Mouse (Mus musculus) lung, embryonic 16.5 days (tissue): ENCODE results near the gene Taf1b. TPM values are rescaled to one million over a fixed set of nuclear protein-coding genes. Genes with fewer than 3 reads are reported as not detected.

Source experiments
- ATAC-seq: fragments of 200-750 bp; cut with Nextera tagmentation; 2 replicates; pipeline ENCODE4 v1.8.0; 2017; ENCODE audit warnings: low read depth, mild to moderate bottlenecking, moderate library complexity
- H3K27ac ChIP-seq: fragments of 300-500 bp; sonication (generic); 2 replicates; pipeline ENCODE4 v1.5.1; 2014; ENCODE audit warnings: mild to moderate bottlenecking, control low read depth, low read length
- H3K27me3 ChIP-seq: fragments of 300-500 bp; sonication (generic); 2 replicates; pipeline ENCODE4 v1.6.1; 2014; ENCODE audit warnings: low read depth, low read length, mixed read lengths; ENCODE audit not compliant: control insufficient read depth, insufficient read depth
- H3K36me3 ChIP-seq: fragments of 300-500 bp; sonication (generic); 2 replicates; pipeline ENCODE4 v1.6.1; 2014; ENCODE audit warnings: low read length; ENCODE audit not compliant: control insufficient read depth, insufficient read depth
- H3K4me1 ChIP-seq: fragments of 300-500 bp; sonication (generic); replicated peaks from 2 replicates; pipeline ENCODE4 v1.6.1; 2014; ENCODE audit warnings: low read length, mixed read lengths; ENCODE audit not compliant: control insufficient read depth, insufficient read depth
- H3K4me2 ChIP-seq: fragments of 300-500 bp; sonication (generic); 2 replicates; pipeline ENCODE4 v1.6.1; 2014; ENCODE audit warnings: low read depth, low read length, control low read depth
- H3K4me3 ChIP-seq: fragments of 300-500 bp; sonication (generic); 2 replicates; pipeline ENCODE4 v1.5.1; 2014; ENCODE audit warnings: mild to moderate bottlenecking, low read length, control low read depth
- H3K9ac ChIP-seq: fragments of 300-500 bp; sonication (generic); 2 replicates; pipeline ENCODE4 v1.6.1; 2014; ENCODE audit warnings: low read length, control low read depth
- H3K9me3 ChIP-seq: fragments of 300-500 bp; sonication (generic); 2 replicates; pipeline ENCODE4 v1.6.1; 2016; ENCODE audit warnings: low read length; ENCODE audit not compliant: control insufficient read depth
- WGBS: fragments of 180-500 bp; shearing (Covaris S2); extraction: QIAGEN DNeasy Blood & Tissue Kit; methylation state at CpG from one replicate; pipeline ENCODE4 v1.1.7; 2014; 5-methylcytosine and 5-hydroxymethylcytosine counted together
- polyA plus RNA-seq: library from polyadenylated mRNA; unstranded; fragments of >200 nt; fragmentation: Nextera tagmentation; extraction: Ambion mirVana; gene quantifications from 2 replicates; pipeline ENCODE4 v1.2.1, GENCODE M21; 2015

The Taf1b gene
- polyA plus RNA-seq, 1 experiment from 2014 or later: 25.6 TPM

GRCm38 (mm10) chr12:24537965-24538364 is 39.8 kb downstream of the Taf1b start:
- H3K9ac ChIP-seq: no peak overlapping the region
- no peaks in the 10 kb centered on the region for H3K9me3 ChIP-seq
- no peak overlapping the region for H3K4me2 ChIP-seq
- no peaks in the 10 kb centered on the region for H3K36me3 ChIP-seq
- H3K4me1 ChIP-seq: no peaks in the 10 kb centered on the region
- H3K4me3 ChIP-seq: no peak overlapping the region
- H3K27me3 ChIP-seq: no peaks in the 10 kb centered on the region
- ATAC-seq: no peak
- no peak overlapping the region for H3K27ac ChIP-seq
- 64% methylated on average over 4 of the region's 4 CpGs for WGBS

GRCm38 (mm10) chr12:24541426-24542154 is 43.4 kb downstream of the Taf1b start:
- Histone ChIP-seq H3K4me1 (no peaks in the 10 kb centered on the region), H3K9ac (no peak overlapping the region), H3K27ac (no peak overlapping the region), H3K27me3 (no peaks in the 10 kb centered on the region), H3K36me3 (no peaks in the 10 kb centered on the region), H3K9me3 (no peaks in the 10 kb centered on the region), H3K4me2 (no peak overlapping the region), H3K4me3 (no peak overlapping the region)
- WGBS: 77% methylated on average over 16 of the region's 16 CpGs
- no peak for ATAC-seq

- Histone ChIP-seq H3K36me3 (no peaks in the 10 kb centered on the region), H3K4me2 (no peak overlapping the region), H3K9ac (no peak overlapping the region), H3K27me3 (no peaks in the 10 kb centered on the region), H3K9me3 (no peaks in the 10 kb centered on the region), H3K4me3 (no peak overlapping the region), H3K4me1 (no peaks in the 10 kb centered on the region), H3K27ac (no peak overlapping the region)
- WGBS: 70% methylated on average over 8 of the region's 8 CpGs
- ATAC-seq: no peak
These were observed 49.5 kb downstream of the Taf1b start for GRCm38 (mm10) chr12:24547686-24548085.

GRCm38 (mm10) chr12:24548885-24549284 is 50.7 kb downstream of the Taf1b start:
- Histone ChIP-seq H3K27ac (no peak overlapping the region), H3K36me3 (no peaks in the 10 kb centered on the region)
- 84% methylated on average over 6 of the region's 6 CpGs for WGBS

GRCm38 (mm10) chr12:24552531-24552930 is 54.4 kb downstream of the Taf1b start:
- 57% methylated on average over 2 of the region's 2 CpGs for WGBS

More at GRCm38 (mm10) chr12:24548885-24549284, 50.7 kb downstream of the Taf1b start:
- Histone ChIP-seq H3K4me2 (no peak overlapping the region), H3K27me3 (no peaks in the 10 kb centered on the region), H3K4me1 (no peaks in the 10 kb centered on the region), H3K4me3 (no peak overlapping the region), H3K9me3 (no peaks in the 10 kb centered on the region), H3K9ac (no peak overlapping the region)
- ATAC-seq: no peak

GRCm38 (mm10) chr12:24555976-24556375 is 57.8 kb downstream of the Taf1b start:
- Histone ChIP-seq H3K27ac (no peak overlapping the region), H3K36me3 (no peaks in the 10 kb centered on the region), H3K4me1 (no peaks in the 10 kb centered on the region), H3K27me3 (no peaks in the 10 kb centered on the region), H3K9me3 (no peaks in the 10 kb centered on the region), H3K4me3 (no peak overlapping the region), H3K9ac (no peak overlapping the region), H3K4me2 (no peak overlapping the region)
- WGBS: 82% methylated on average over 8 of the region's 8 CpGs
- ATAC-seq: no peak

More at GRCm38 (mm10) chr12:24552531-24552930, 54.4 kb downstream of the Taf1b start:
- H3K27me3 ChIP-seq: no peaks in the 10 kb centered on the region
- H3K4me1 ChIP-seq: no peaks in the 10 kb centered on the region
- H3K4me2 ChIP-seq: no peak overlapping the region
- H3K9me3 ChIP-seq: no peaks in the 10 kb centered on the region
- no peak overlapping the region for H3K27ac ChIP-seq
- H3K36me3 ChIP-seq: no peaks in the 10 kb centered on the region
- ATAC-seq: no peak
- no peak overlapping the region for H3K9ac ChIP-seq
- H3K4me3 ChIP-seq: no peak overlapping the region

GRCm38 (mm10) chr12:24563395-24563960 is 65.3 kb downstream of the Taf1b start:
- Histone ChIP-seq H3K27me3 (no peaks in the 10 kb centered on the region), H3K4me3 (no peak overlapping the region), H3K36me3 (no peaks in the 10 kb centered on the region), H3K4me1 (no peaks in the 10 kb centered on the region), H3K27ac (no peak overlapping the region), H3K4me2 (no peak overlapping the region), H3K9ac (no peak overlapping the region), H3K9me3 (no peaks in the 10 kb centered on the region)
- WGBS: 85% methylated on average over 7 of the region's 7 CpGs
- no peak for ATAC-seq

- no peak overlapping the region for H3K4me2 ChIP-seq
- H3K27me3 ChIP-seq: no peaks in the 10 kb centered on the region
- ATAC-seq: no peak
- H3K27ac ChIP-seq: no peak overlapping the region
- no peaks in the 10 kb centered on the region for H3K36me3 ChIP-seq
- WGBS: 63% methylated on average over 6 of the region's 6 CpGs
- no peak overlapping the region for H3K9ac ChIP-seq
- no peak overlapping the region for H3K4me3 ChIP-seq
- H3K9me3 ChIP-seq: no peaks in the 10 kb centered on the region
- H3K4me1 ChIP-seq: no peaks in the 10 kb centered on the region
These were observed 67.2 kb downstream of the Taf1b start for GRCm38 (mm10) chr12:24565311-24565710.

GRCm38 (mm10) chr12:24567606-24568005 is 69.4 kb downstream of the Taf1b start:
- WGBS: 79% methylated on average over 3 of the region's 3 CpGs
- no peak overlapping the region for H3K27ac ChIP-seq
- H3K9ac ChIP-seq: no peak overlapping the region
- no peak for ATAC-seq
- H3K36me3 ChIP-seq: no peaks in the 10 kb centered on the region
- H3K4me2 ChIP-seq: no peak overlapping the region
- no peaks in the 10 kb centered on the region for H3K9me3 ChIP-seq
- H3K4me3 ChIP-seq: no peak overlapping the region
- peaks cover 8% of the 10 kb centered on the region for H3K4me1 ChIP-seq
- peaks cover 10% of the 10 kb centered on the region; the same call in 1 of the 2 replicates for H3K27me3 ChIP-seq
